Mouse (Mus musculus) liver, postnatal 0 days (tissue): ENCODE results near the gene Ptprg. TPM values are rescaled to one million over a fixed set of nuclear protein-coding genes. Genes with fewer than 3 reads are reported as not detected.
A peak's percentile ranks its signal among the peaks of the same experiment; 100 is the strongest.

Source experiments
- ATAC-seq: fragments of 200-750 bp; cut with Nextera tagmentation; 2 replicates; pipeline ENCODE4 v1.8.0; 2017; ENCODE audit warnings: mild to moderate bottlenecking, moderate library complexity
- DNase-seq: peaks from one replicate; pipeline ENCODE4 v3.0.0-alpha.2; 2016
- H3K27ac ChIP-seq: fragments of 300-500 bp; sonication (generic); 2 replicates; pipeline ENCODE4 v1.5.1; 2014; ENCODE audit warnings: antibody characterized with exemption, moderate library complexity, mild to moderate bottlenecking, low read depth
- H3K27me3 ChIP-seq: fragments of 300-500 bp; sonication (generic); 2 replicates; pipeline ENCODE4 v1.6.1; 2014; ENCODE audit warnings: low read length, control low read depth, mixed read lengths; ENCODE audit not compliant: insufficient read depth
- H3K36me3 ChIP-seq: fragments of 300-500 bp; sonication (generic); replicated peaks from 2 replicates; pipeline ENCODE4 v1.6.1; 2014; ENCODE audit warnings: mild to moderate bottlenecking, control low read depth, low read length, moderate library complexity, mixed read lengths; ENCODE audit not compliant: insufficient read depth
- H3K4me1 ChIP-seq: fragments of 300-500 bp; sonication (generic); 2 replicates; pipeline ENCODE4 v1.6.1; 2014; ENCODE audit warnings: antibody characterized with exemption, mild to moderate bottlenecking, control low read depth; ENCODE audit not compliant: insufficient read depth
- H3K4me2 ChIP-seq: fragments of 300-500 bp; sonication (generic); 2 replicates; pipeline ENCODE4 v1.6.1; 2014; ENCODE audit warnings: low read depth, mild to moderate bottlenecking, low read length, moderate library complexity, mixed read lengths
- H3K4me3 ChIP-seq: fragments of 300-500 bp; sonication (generic); 2 replicates; pipeline ENCODE4 v1.5.1; 2014; ENCODE audit warnings: low read depth, low read length
- H3K9ac ChIP-seq: fragments of 300-500 bp; sonication (generic); replicated peaks from 2 replicates; pipeline ENCODE4 v1.6.1; 2014; ENCODE audit warnings: mild to moderate bottlenecking, moderate library complexity
- H3K9me3 ChIP-seq: fragments of 300-500 bp; sonication (generic); 2 replicates; pipeline ENCODE4 v1.6.1; 2016; ENCODE audit warnings: mild to moderate bottlenecking, control low read depth, low read length, mixed read lengths
- CTCF ChIP-seq: sonication (generic); IDR thresholded peaks from 2 replicates; pipeline ENCODE4 v1.5.1; 2016; ENCODE audit warnings: antibody characterized with exemption, low read depth
- EP300 ChIP-seq: IDR thresholded peaks from 2 replicates; pipeline ENCODE4 v1.6.1; 2016; ENCODE audit warnings: antibody characterized with exemption, low read depth, mild to moderate bottlenecking
- WGBS: fragments of 180-500 bp; shearing (Covaris S2); extraction: QIAGEN DNeasy Blood & Tissue Kit; methylation state at CpG from one replicate; pipeline ENCODE4 v1.1.7; 2014; ENCODE audit not compliant: insufficient replicate concordance; 5-methylcytosine and 5-hydroxymethylcytosine counted together
- polyA plus RNA-seq: library from polyadenylated mRNA; unstranded; fragments of >200 nt; fragmentation: Nextera tagmentation; extraction: Ambion mirVana; gene quantifications from 2 replicates; pipeline ENCODE4 v1.2.1, GENCODE M21; 2015

Gene Ptprg
- polyA plus RNA-seq, 1 experiment from 2014 or later = 2.7 TPM

DNA sequence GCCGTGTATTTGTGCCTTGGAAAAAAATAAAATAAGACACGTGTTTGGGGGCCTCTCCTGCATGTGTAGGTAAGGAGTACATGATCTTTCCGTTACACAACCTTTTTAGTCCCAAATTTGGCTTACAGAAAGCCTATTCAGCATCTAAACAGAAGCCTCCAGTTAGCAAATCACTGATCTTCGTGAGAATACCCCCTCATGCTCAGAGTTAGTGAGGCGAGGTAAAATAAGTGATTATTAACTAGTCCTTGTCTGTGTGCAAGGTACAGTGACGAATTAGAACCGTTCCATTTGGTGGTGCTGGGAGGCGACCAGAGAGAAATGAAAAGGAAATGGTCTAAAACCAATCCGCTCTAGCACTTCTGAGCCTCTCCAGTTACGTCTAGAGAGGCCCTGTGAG lies 648.9 kb downstream of the Ptprg start:
- no peaks in the 10 kb centered on the region for H3K27me3 ChIP-seq
- ATAC-seq = no peak
- H3K4me3 ChIP-seq = no peak overlapping the region
- H3K27ac ChIP-seq = no peak overlapping the region
- 66% methylated on average over 10 of the region's 10 CpGs for WGBS
- no peak overlapping the region for H3K9ac ChIP-seq
- no peak overlapping the region for H3K4me2 ChIP-seq
- DNase-seq = no peak
- H3K36me3 ChIP-seq = no peaks in the 10 kb centered on the region
- peaks cover 2% of the 10 kb centered on the region; the same call in 1 of the 2 replicates for H3K4me1 ChIP-seq
- no peak for TF ChIP-seq CTCF
- TF ChIP-seq EP300 = no peak
- no peaks in the 10 kb centered on the region for H3K9me3 ChIP-seq

DNA sequence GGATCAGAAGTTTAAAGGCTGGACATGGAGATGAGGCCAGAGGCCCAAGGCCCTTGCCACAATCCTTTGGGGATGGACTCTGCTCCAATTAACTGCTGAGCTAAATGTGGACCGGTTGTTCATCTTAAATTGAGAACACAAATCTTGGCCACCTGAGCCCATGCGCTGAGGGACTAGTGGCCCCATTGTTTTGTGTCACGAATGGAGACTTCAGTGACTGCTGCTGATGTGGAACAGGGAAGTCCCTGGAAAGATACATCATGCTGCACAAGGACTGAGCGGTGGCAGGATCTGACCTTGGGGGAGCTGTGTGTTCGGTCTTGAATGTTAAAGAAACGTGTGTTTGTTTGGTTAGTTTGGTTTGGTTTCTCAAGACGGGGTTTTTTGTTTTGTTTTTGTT lies 649.7 kb downstream of the Ptprg start:
- no peak overlapping the region for H3K27ac ChIP-seq
- TF ChIP-seq EP300 (no peak), CTCF (no peak)
- H3K9me3 ChIP-seq = no peaks in the 10 kb centered on the region
- no peak for DNase-seq
- H3K4me2 ChIP-seq = no peak overlapping the region
- H3K4me1 ChIP-seq = peaks cover 2% of the 10 kb centered on the region; the same call in 1 of the 2 replicates
- H3K9ac ChIP-seq = no peak overlapping the region
- no peaks in the 10 kb centered on the region for H3K27me3 ChIP-seq
- no peak for ATAC-seq
- H3K4me3 ChIP-seq = no peak overlapping the region
- WGBS = 80% methylated on average over 7 of the region's 7 CpGs
- H3K36me3 ChIP-seq = no peaks in the 10 kb centered on the region

DNA sequence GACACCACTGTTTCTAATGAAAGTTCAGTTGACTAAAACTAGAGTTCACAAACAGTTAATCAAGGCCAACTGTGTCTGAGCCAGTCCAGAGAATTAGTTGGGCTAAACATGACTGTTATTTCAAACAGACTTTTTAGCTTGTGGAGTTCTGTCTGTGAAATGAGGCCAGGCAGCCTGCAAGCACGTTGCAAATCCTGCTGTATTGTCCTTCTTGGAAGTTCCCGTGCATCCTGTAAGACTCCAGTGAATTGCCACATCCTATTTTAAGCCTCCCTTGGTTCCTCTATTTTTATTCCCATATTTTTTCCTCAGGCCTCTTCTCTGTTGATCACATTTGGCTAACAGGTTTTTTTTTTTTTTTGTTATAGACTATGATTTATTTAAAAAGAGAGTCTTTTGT lies 652.8 kb downstream of the Ptprg start:
- WGBS = 55% methylated on average over 2 of the region's 2 CpGs
- no peak overlapping the region for H3K4me3 ChIP-seq
- H3K27ac ChIP-seq = no peak overlapping the region
- no peak overlapping the region for H3K4me2 ChIP-seq
- no peaks in the 10 kb centered on the region for H3K9me3 ChIP-seq
- no peak overlapping the region for H3K9ac ChIP-seq
- DNase-seq (no peak), ATAC-seq (no peak)
- no peak for TF ChIP-seq EP300
- no peak for TF ChIP-seq CTCF
- H3K36me3 ChIP-seq = no peaks in the 10 kb centered on the region
- peaks cover 2% of the 10 kb centered on the region; the same call in 1 of the 2 replicates for H3K4me1 ChIP-seq
- no peaks in the 10 kb centered on the region for H3K27me3 ChIP-seq

DNA sequence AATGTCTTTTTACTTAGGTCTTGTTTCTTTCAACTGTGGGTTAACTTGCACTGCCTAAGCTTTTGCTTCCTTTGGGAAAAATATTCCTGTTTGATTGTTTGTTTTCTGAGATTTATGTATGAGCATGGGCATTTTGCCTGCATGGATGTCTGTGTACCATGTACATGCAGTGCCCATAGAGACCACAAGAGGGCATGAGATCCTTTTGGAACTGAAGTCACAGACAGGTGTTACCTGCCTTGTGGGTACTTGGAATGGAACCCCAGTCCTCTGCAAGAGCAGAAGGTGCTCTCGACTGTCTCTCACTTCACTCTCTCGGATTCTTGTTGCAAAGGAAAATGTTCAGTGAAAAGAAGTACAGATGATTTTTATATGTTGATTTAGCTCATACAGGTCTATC lies 655.2 kb downstream of the Ptprg start:
- no peaks in the 10 kb centered on the region for H3K36me3 ChIP-seq
- H3K4me1 ChIP-seq = no peaks in the 10 kb centered on the region
- H3K27ac ChIP-seq = no peak overlapping the region
- ATAC-seq (no peak), DNase-seq (peak; percentile 24)
- H3K27me3 ChIP-seq = no peaks in the 10 kb centered on the region
- TF ChIP-seq CTCF (peak; percentile 69), EP300 (no peak)
- WGBS = 59% methylated on average over 2 of the region's 2 CpGs
- no peak overlapping the region for H3K4me2 ChIP-seq
- no peak overlapping the region for H3K4me3 ChIP-seq
- H3K9ac ChIP-seq = no peak overlapping the region
- H3K9me3 ChIP-seq = no peaks in the 10 kb centered on the region

DNA sequence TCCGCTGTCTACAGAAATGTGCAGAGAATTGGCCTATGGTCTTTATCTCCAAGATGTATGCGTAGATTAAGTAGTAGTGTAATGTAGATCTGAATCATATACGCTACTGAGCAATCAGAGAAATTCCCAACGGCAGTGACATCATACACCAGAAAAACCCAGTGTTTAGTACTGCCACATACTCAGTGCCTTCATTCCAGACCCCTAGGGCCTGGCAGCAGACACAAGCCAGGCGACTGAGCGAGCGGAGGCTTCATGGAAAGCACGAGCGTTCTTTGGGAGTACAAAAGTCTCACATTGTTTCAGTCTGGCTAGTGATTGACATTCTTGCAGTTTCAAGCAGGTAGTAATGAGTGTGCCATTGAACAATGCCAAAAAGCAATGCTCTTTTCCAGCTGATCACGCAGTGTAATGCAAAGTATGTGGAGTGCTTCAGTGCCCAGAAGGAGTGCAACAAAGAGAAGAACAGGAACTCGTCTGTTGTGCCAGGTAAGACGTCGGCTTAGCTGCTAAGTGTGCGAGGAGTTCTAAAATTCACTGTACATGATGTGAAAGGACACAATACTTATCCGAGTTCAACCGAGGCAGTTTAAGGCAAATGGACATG lies 665.3 kb downstream of the Ptprg start:
- Histone ChIP-seq H3K36me3 (0 out of 2 replicates have a peak, but pooled peaks cover 2% of the 10 kb centered on the region), H3K9ac (no peak overlapping the region), H3K4me3 (no peak overlapping the region), H3K9me3 (no peaks in the 10 kb centered on the region), H3K4me1 (no peaks in the 10 kb centered on the region), H3K4me2 (no peak overlapping the region), H3K27ac (no peak overlapping the region), H3K27me3 (no peaks in the 10 kb centered on the region)
- ATAC-seq (no peak), DNase-seq (no peak)
- TF ChIP-seq EP300 (no peak), CTCF (no peak)
- 83% methylated on average over 16 of the region's 16 CpGs for WGBS

DNA sequence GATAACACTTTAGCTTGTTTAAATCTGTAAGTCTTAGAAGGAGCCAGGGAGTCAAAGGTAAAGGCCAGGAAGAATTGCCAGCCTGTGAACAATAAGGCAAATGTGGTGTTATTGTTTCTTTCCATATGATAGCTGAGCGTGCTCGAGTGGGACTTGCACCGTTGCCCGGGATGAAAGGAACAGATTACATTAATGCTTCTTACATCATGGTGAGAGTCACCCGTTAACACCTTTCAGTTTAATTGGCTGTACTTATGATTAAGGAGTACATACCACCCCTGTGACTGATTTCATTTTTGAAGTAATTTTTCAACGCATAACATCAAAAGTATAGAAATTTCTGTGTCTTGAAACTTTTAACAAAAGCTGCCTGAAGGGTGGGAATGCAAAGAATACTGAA lies 666.5 kb downstream of the Ptprg start:
- no peak overlapping the region for H3K4me2 ChIP-seq
- no peaks in the 10 kb centered on the region for H3K9me3 ChIP-seq
- 0 out of 2 replicates have a peak, but pooled peaks cover 2% of the 10 kb centered on the region for H3K36me3 ChIP-seq
- no peak overlapping the region for H3K4me3 ChIP-seq
- no peak for ATAC-seq
- no peak overlapping the region for H3K9ac ChIP-seq
- no peaks in the 10 kb centered on the region for H3K4me1 ChIP-seq
- no peaks in the 10 kb centered on the region for H3K27me3 ChIP-seq
- no peak overlapping the region for H3K27ac ChIP-seq
- TF ChIP-seq CTCF (no peak), EP300 (no peak)
- DNase-seq = no peak
- WGBS = 81% methylated on average over 6 of the region's 6 CpGs

DNA sequence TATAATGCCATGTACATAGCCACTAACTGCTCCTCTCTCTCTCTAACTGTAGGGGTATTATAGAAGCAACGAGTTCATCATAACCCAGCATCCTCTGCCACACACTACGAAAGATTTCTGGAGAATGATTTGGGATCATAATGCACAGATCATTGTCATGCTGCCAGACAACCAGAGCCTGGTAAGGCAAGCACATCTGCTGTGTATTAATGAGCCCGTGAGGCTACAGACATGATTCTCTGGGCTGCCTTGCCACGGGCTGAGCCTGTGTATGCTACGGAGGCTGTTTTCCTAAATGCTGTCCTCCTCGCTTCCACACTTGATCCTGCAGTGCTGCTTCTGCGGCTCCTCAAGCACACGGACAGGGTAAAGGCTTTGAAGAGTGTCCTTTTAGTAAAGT lies 667.2 kb downstream of the Ptprg start:
- Histone ChIP-seq H3K9ac (no peak overlapping the region), H3K36me3 (0 out of 2 replicates have a peak, but pooled peaks cover 2% of the 10 kb centered on the region), H3K4me1 (no peaks in the 10 kb centered on the region), H3K4me3 (no peak overlapping the region), H3K27me3 (no peaks in the 10 kb centered on the region), H3K4me2 (no peak overlapping the region), H3K9me3 (no peaks in the 10 kb centered on the region), H3K27ac (no peak overlapping the region)
- ATAC-seq = no peak
- TF ChIP-seq EP300 (no peak), CTCF (no peak)
- WGBS = 80% methylated on average over 8 of the region's 8 CpGs
- DNase-seq = no peak
